Mouse (Mus musculus): ENCODE measurements around the gene Msrb3. TPM values are rescaled to one million over a fixed set of nuclear protein-coding genes. Genes with fewer than 3 reads are reported as not detected.
A peak's percentile ranks its signal among the peaks of the same experiment; 100 is the strongest.

Msrb3 gene
- polyA plus RNA-seq, 1 experiment from 2014 or later, result 11.6 TPM

DNA sequence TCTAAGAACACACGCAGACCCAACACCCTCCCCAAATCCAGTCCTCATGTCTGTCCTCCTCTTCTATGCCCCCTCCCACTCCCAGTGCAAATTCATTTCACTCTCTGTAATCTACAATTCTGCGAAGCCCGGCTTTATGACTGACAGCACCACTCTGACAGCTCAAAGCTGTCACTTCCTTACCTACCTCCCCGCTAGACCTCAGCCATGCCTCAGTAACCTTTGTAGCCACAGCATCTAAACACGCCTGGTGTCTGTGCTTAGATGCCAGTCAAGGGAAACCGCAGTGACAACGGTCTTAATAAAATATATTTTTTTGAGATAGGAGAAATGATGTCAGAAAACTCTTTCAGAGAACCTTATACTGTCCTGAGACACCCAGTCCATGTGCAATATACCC lies 72.5 kb downstream of the Msrb3 start:
- no peak for ATAC-seq (ENCODE audit: low FRiP score, low TSS enrichment)
- no peak overlapping the region for H3K4me2 ChIP-seq (replicated peaks; ENCODE audit: low read depth, low read length)
- no peaks in the 10 kb centered on the region for H3K36me3 ChIP-seq (ENCODE audit: insufficient read depth, low read length)
- H3K4me1 ChIP-seq (ENCODE audit: insufficient read depth, low read length), result peaks cover 9% of the 10 kb centered on the region
- WGBS, result 57% methylated on average over 7 of the region's 7 CpGs
- H3K4me3 ChIP-seq (ENCODE audit: low read length), result no peak overlapping the region
- no peaks in the 10 kb centered on the region for H3K27me3 ChIP-seq (ENCODE audit: insufficient read depth, low read length)
- H3K27ac ChIP-seq (ENCODE audit: low read length), result no peak overlapping the region
- H3K9me3 ChIP-seq (ENCODE audit: low read length), result no peaks in the 10 kb centered on the region
- no peak overlapping the region for H3K9ac ChIP-seq (replicated peaks; ENCODE audit: low read length)

DNA sequence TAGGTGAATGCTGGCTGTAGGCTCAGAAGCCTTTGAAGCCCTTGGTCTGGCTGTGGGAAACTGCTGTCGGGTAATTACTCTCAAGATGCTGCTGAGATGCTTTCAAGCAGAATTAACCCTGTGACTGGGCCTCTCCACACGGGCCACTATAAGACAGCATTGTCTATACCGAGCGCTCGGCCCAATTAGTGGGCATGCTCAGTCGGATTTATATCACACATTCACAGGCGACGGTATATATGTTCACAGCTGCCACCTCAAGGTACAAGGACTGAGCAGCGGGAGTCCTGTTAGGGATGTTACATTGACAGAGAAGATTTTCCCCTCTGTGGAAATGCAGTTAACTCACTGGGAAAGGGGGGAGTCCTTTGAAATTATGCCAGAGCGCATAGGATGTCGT lies 73.3 kb downstream of the Msrb3 start:
- Histone ChIP-seq H3K9ac (replicated peaks; ENCODE audit: low read length) (no peak overlapping the region), H3K36me3 (ENCODE audit: insufficient read depth, low read length) (no peaks in the 10 kb centered on the region), H3K4me1 (ENCODE audit: insufficient read depth, low read length) (peaks cover 12% of the 10 kb centered on the region), H3K27me3 (ENCODE audit: insufficient read depth, low read length) (no peaks in the 10 kb centered on the region), H3K27ac (ENCODE audit: low read length) (no peak overlapping the region), H3K4me3 (ENCODE audit: low read length) (no peak overlapping the region), H3K9me3 (ENCODE audit: low read length) (no peaks in the 10 kb centered on the region), H3K4me2 (replicated peaks; ENCODE audit: low read depth, low read length) (no peak overlapping the region)
- no peak for ATAC-seq (ENCODE audit: low FRiP score, low TSS enrichment)
- WGBS, result 55% methylated on average over 11 of the region's 11 CpGs

DNA sequence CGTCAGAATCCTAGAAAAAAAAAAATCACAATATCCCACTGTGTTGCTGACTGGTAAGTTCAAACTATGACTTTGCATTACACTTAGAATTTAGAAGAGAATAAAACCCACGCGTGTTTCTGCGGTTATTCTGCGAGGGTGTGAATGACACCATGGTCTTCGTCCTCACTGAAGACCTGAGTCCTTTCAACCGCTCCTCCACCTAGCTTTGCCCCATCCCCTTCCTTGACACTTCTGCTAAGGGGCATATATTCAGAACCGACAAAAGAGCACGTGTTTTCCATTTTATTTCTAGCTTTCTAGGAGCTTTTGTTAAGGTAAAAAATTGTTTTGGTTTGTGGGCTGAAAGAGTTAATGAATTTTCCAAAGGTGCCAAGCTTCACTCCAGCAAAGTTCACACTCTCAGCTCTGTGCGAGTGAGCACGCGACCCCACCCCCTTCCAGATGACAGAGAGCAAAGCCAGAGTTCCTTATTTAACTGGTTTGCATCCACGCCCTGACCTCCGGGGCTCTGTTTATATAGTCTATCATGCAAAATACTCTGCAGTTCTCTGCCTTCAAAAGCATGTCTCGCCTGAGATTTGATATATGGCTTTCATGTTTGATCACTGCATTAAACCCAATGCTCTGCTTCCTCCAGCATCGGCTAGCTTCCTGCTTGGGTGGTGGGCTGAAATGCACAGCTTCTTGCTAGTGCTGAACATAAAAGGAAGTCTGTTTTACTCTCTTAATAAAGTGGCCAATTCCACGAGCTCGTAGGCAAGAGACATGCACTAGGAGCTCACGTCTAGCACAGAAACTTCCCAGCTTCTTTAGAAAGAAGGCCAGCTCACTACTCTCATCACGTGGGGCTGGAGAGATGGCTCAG lies 77.2 kb downstream of the Msrb3 start:
- Histone ChIP-seq H3K4me2 (replicated peaks; ENCODE audit: low read depth, low read length) (peak overlapping the region; percentile 43), H3K36me3 (ENCODE audit: insufficient read depth, low read length) (no peaks in the 10 kb centered on the region), H3K27me3 (ENCODE audit: insufficient read depth, low read length) (no peaks in the 10 kb centered on the region), H3K9me3 (ENCODE audit: low read length) (no peaks in the 10 kb centered on the region), H3K4me3 (ENCODE audit: low read length) (peak overlapping the region; percentile 5; the same call in 1 of the 2 replicates), H3K27ac (ENCODE audit: low read length) (peak overlapping the region; percentile 66; the same call in 1 of the 2 replicates), H3K9ac (replicated peaks; ENCODE audit: low read length) (0 out of 2 replicates have a peak overlapping the region, but pooled peaks have one; percentile 22), H3K4me1 (ENCODE audit: insufficient read depth, low read length) (peaks cover 12% of the 10 kb centered on the region)
- ATAC-seq (ENCODE audit: low FRiP score, low TSS enrichment), result peak; percentile 74; the same call in 1 of the 2 replicates
- WGBS, result 19% methylated on average over 20 of the region's 20 CpGs

DNA sequence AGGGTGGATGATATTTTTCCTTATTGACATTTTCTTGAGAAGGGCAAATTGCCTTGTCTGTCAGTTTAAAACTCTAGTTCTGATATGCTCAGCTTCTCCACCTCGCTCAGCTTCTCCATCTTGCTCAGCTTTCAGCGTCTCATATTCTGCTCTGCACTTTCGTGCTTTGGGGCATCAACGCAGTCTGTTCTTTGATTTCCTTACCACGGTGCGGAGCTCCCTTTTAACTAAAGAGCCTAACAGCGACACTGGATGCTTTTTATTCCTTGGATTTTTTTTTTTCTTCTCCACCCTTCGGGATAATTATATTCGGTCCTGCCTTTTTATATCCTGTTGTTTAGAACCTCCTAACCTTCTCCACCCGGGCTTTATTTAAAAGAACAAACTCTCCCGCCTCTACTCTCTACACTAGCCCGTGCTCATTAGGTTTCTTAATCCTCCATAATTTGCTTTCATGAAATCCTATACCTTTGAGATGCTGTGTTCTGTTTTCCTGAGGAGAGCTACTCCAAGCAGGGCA lies 78.1 kb downstream of the Msrb3 start:
- H3K4me2 ChIP-seq (replicated peaks; ENCODE audit: low read depth, low read length), result no peak overlapping the region
- 58% methylated on average over 12 of the region's 12 CpGs for WGBS

DNA sequence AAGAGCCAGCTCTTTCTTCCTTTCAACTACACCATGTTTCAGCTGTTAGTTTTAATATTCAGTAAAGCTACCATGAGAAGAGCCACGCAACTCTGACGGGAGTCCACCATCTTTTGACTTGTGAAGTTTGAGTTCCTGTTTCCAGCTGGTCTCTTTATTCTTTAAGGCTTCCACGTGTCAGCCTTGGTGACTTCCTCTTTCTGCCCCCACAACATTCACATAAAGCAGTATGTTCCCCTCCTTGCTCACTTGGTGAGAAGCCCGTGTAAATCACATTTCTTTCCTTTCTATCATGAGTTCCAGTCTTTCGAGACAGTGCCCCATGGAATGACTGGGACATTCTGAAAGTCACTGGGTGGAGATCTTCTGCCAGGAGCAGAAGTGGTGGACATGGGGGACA lies 83.6 kb downstream of the Msrb3 start:
- Histone ChIP-seq H3K9me3 (ENCODE audit: low read length) (no peaks in the 10 kb centered on the region), H3K4me2 (replicated peaks; ENCODE audit: low read depth, low read length) (no peak overlapping the region), H3K27ac (ENCODE audit: low read length) (no peak overlapping the region), H3K4me1 (ENCODE audit: insufficient read depth, low read length) (peaks cover 22% of the 10 kb centered on the region), H3K36me3 (ENCODE audit: insufficient read depth, low read length) (no peaks in the 10 kb centered on the region), H3K9ac (replicated peaks; ENCODE audit: low read length) (no peak overlapping the region), H3K4me3 (ENCODE audit: low read length) (no peak overlapping the region), H3K27me3 (ENCODE audit: insufficient read depth, low read length) (no peaks in the 10 kb centered on the region)
- no peak for ATAC-seq (ENCODE audit: low FRiP score, low TSS enrichment)
- WGBS, result 69% methylated on average over 5 of the region's 5 CpGs

More for the DNA sequence above, 78.1 kb downstream of the Msrb3 start:
- no peaks in the 10 kb centered on the region for H3K36me3 ChIP-seq (ENCODE audit: insufficient read depth, low read length)
- no peak for ATAC-seq (ENCODE audit: low FRiP score, low TSS enrichment)
- H3K9me3 ChIP-seq (ENCODE audit: low read length), result no peaks in the 10 kb centered on the region
- H3K4me1 ChIP-seq (ENCODE audit: insufficient read depth, low read length), result peaks cover 12% of the 10 kb centered on the region
- H3K27me3 ChIP-seq (ENCODE audit: insufficient read depth, low read length), result no peaks in the 10 kb centered on the region
- no peak overlapping the region for H3K4me3 ChIP-seq (ENCODE audit: low read length)
- no peak overlapping the region for H3K9ac ChIP-seq (replicated peaks; ENCODE audit: low read length)
- H3K27ac ChIP-seq (ENCODE audit: low read length), result no peak overlapping the region

DNA sequence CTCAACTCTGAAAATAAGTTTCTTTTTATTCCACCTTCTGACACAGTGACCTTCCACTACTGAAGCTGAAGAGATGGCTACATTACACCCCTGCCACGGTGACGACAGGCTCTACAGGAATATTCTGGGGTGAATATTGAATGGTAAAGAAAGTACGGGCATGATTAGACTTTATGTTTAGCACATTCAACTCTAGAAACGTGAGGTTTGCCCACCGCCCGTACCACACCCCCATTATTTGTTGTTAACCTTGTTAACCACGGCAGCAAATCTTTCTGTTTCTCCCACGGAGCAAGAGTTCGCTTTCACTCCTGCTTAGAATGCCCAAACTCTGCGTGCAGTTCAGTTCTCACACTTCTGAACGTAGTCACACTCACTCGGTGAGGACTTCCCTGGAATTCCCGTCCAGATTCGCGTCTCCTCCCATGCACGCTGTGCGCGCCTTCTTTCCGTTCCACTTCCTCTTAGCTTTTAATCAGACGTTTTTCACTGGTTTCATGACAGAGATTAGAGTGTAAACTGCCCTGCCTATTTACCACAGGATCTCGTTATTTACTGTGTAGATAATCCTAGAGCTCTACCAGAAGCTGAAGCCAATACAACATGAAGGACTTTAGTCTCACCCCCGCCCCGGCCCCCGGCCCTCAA lies 87.0 kb downstream of the Msrb3 start:
- Histone ChIP-seq H3K36me3 (ENCODE audit: insufficient read depth, low read length) (no peaks in the 10 kb centered on the region), H3K9ac (replicated peaks; ENCODE audit: low read length) (peak overlapping the region; percentile 50; the same call in 1 of the 2 replicates), H3K9me3 (ENCODE audit: low read length) (no peaks in the 10 kb centered on the region), H3K4me3 (ENCODE audit: low read length) (peak overlapping the region; percentile 15; the same call in 1 of the 2 replicates), H3K4me1 (ENCODE audit: insufficient read depth, low read length) (peaks cover 28% of the 10 kb centered on the region), H3K27ac (ENCODE audit: low read length) (peak overlapping the region; percentile 65), H3K4me2 (replicated peaks; ENCODE audit: low read depth, low read length) (peak overlapping the region; percentile 42), H3K27me3 (ENCODE audit: insufficient read depth, low read length) (no peaks in the 10 kb centered on the region)
- 31% methylated on average over 24 of the region's 24 CpGs for WGBS
- peak; percentile 31; the same call in 1 of the 2 replicates for ATAC-seq (ENCODE audit: low FRiP score, low TSS enrichment)

DNA sequence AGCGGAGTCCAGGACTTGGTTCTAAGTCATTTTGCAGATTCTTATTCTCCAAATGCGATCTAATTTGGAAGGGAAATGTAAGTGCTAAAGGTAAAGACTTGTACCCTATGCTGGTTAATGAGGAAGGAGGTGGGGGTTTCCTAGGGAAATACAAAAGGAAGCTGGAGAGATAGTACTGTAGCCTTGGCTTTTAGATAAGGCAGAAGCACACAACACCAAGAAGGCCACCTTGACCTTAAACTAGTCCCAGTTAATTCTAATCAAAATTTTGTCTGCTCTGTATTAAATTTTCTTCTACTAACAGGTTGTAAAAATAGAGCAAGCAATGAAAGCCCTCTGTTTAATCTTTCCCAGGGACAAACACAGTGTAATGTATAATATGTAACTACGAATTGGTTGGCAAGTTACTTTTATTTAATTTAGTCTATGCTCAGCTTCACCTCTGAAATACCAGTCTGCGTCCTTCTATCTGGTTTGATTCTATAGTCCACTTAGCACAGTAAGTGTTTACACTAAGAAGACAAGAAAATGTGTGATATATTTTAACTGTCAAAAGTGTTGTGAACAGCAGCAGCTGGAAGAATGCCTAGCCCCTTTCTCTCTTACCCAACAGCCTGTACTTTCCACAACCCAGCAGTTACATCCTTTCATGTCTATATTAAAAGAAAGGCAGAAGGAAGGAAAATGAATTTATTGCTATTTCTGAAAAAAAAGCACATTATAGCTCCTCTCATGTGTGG lies 87.9 kb downstream of the Msrb3 start:
- peak; percentile 63 for ATAC-seq (ENCODE audit: low FRiP score, low TSS enrichment)
- Histone ChIP-seq H3K4me2 (replicated peaks; ENCODE audit: low read depth, low read length) (no peak overlapping the region), H3K4me1 (ENCODE audit: insufficient read depth, low read length) (peaks cover 28% of the 10 kb centered on the region), H3K9me3 (ENCODE audit: low read length) (no peaks in the 10 kb centered on the region), H3K9ac (replicated peaks; ENCODE audit: low read length) (no peak overlapping the region; the same call in 1 of the 2 replicates), H3K36me3 (ENCODE audit: insufficient read depth, low read length) (no peaks in the 10 kb centered on the region), H3K27me3 (ENCODE audit: insufficient read depth, low read length) (no peaks in the 10 kb centered on the region), H3K27ac (ENCODE audit: low read length) (peak overlapping the region; percentile 65), H3K4me3 (ENCODE audit: low read length) (no peak overlapping the region)
- 51% methylated on average over 4 of the region's 4 CpGs for WGBS

DNA sequence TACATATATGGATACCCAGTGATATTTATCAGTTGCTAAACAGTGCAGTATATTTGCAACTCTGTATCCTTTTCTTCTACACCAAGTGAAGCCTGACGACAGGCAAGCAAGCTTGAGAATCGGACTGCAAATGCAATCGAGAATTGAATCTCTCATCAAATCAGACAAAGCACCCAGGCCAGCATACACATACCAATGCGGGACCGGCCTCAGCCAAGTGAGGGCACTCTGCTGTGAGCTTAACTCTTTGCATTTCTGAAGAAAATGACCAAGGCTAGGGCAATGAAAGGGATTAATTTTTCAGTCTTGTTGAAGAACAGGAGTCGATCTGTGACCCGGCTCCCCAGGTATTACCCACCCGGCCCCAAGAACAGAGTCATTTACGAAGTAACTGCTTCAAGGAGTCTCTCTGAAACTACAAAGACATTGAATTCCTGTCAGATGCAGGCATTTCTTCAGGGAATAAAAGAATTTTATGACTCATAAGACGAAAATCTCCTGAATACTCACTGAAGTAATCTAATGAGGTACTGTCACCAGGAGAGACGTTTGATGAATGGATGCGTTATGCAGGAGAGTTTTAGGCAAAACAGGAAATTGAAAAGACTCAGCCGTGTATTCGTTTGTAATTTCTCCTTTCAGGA lies 88.7 kb downstream of the Msrb3 start:
- Histone ChIP-seq H3K27ac (ENCODE audit: low read length) (peak overlapping the region; percentile 57; the same call in 1 of the 2 replicates), H3K9me3 (ENCODE audit: low read length) (no peaks in the 10 kb centered on the region), H3K4me2 (replicated peaks; ENCODE audit: low read depth, low read length) (no peak overlapping the region), H3K4me1 (ENCODE audit: insufficient read depth, low read length) (peaks cover 28% of the 10 kb centered on the region), H3K4me3 (ENCODE audit: low read length) (no peak overlapping the region), H3K27me3 (ENCODE audit: insufficient read depth, low read length) (no peaks in the 10 kb centered on the region), H3K36me3 (ENCODE audit: insufficient read depth, low read length) (no peaks in the 10 kb centered on the region), H3K9ac (replicated peaks; ENCODE audit: low read length) (no peak overlapping the region; the same call in 1 of the 2 replicates)
- WGBS, result 43% methylated on average over 14 of the region's 14 CpGs
- ATAC-seq (ENCODE audit: low FRiP score, low TSS enrichment), result no peak; the same call in 1 of the 2 replicates

DNA sequence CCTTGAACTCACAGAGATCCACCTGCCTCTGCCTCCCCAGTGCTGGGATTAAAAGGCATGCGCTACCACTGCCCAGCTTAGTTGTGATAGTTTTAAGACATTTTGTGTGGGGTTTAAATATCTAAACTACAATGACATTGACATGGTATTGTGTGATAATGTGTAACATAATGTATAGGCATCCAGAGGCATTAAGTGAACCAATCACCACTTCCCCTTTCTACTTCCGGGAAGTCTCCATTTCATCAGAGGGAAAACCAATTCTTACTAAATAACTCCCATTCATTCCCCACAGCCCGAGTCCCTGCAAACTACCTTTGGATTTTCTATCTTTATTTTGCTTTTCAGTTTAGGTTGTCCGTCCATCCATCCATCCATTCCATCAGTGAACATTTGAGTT lies 90.7 kb downstream of the Msrb3 start:
- over 99% methylated on average over 4 of the region's 4 CpGs for WGBS
- Histone ChIP-seq H3K27ac (ENCODE audit: low read length) (no peak overlapping the region), H3K4me2 (replicated peaks; ENCODE audit: low read depth, low read length) (no peak overlapping the region), H3K27me3 (ENCODE audit: insufficient read depth, low read length) (no peaks in the 10 kb centered on the region), H3K4me3 (ENCODE audit: low read length) (no peak overlapping the region), H3K36me3 (ENCODE audit: insufficient read depth, low read length) (no peaks in the 10 kb centered on the region), H3K9ac (replicated peaks; ENCODE audit: low read length) (no peak overlapping the region), H3K4me1 (ENCODE audit: insufficient read depth, low read length) (peaks cover 28% of the 10 kb centered on the region), H3K9me3 (ENCODE audit: low read length) (no peaks in the 10 kb centered on the region)
- no peak for ATAC-seq (ENCODE audit: low FRiP score, low TSS enrichment)

All from kidney, embryonic 16.5 days (tissue).